Mouse (Mus musculus) Patski (cell line): ENCODE data around the gene Dhx58. TPM values are rescaled to one million over a fixed set of nuclear protein-coding genes. Genes with fewer than 3 reads are reported as not detected.
A peak's percentile ranks its signal among the peaks of the same experiment; 100 is the strongest.

Experiments used
- ATAC-seq: fragments of 100-300 bp; one replicate; pipeline ENCODE4 v1.8.0; 2021
- CTCF ChIA-PET: fragments of 350-600 bp; sonication (Branson Sonifier 250); formaldehyde crosslinking; loops from one replicate; lab custom pipeline; 2022; ENCODE audit warnings: inconsistent platforms; lab: Charles Lee
- POLR2A ChIA-PET: fragments of 350-600 bp; sonication (Branson Sonifier 250); formaldehyde crosslinking; loops from one replicate; lab custom pipeline; 2022; ENCODE audit warnings: antibody characterized with exemption, inconsistent platforms; lab: Charles Lee
- DNase-seq: peaks from one replicate; pipeline ENCODE4 v3.0.0-alpha.2; 2011; ENCODE audit warnings: low read depth, low spot score
- H3K27me3 ChIP-seq: fragments of 371-371 bp; one replicate; pipeline ENCODE4 v1.5.1; 2021
- CTCF ChIP-seq: fragments of 100-300 bp; IDR thresholded peaks from one replicate; pipeline ENCODE4 v1.5.1; 2021
- in situ Hi-C: fragments of 300-500 bp; cut with MboI; formaldehyde crosslinking; loops from 3 replicates; pipeline ENCODE4 v1.11.1; 2018; ENCODE audit warnings: low pct_unique_long_range_greater_than_20kb, mixed read lengths
- polyA plus RNA-seq: library from polyadenylated mRNA; unstranded; gene quantifications from one replicate; pipeline ENCODE4 v1.2.3, GENCODE M21; 2021

The Dhx58 gene
- polyA plus RNA-seq, 1 experiment from 2014 or later, result 1.5 TPM

GRCm38 (mm10) chr11:100702906-100703305 is 1.2 kb downstream of the Dhx58 start:
- no peak for ATAC-seq

GRCm38 (mm10) chr11:100702081-100702851 is 1.8 kb downstream of the Dhx58 start:
- DNase-seq (peak; percentile 53), ATAC-seq (no peak)
- ChIA-PET CTCF (interaction anchor here (1.2 to 2.1 kb wide), 5 partner anchors 10 to 344 kb away, joined by 3 to 5 read pairs (median 5); partner anchors contain the start of genes Dnajc7 and Kat2a), POLR2A (no interaction called here)
- H3K27me3 ChIP-seq, result no peaks in the 10 kb centered on the region
- in situ Hi-C loops, result no loop called here
- no peak for TF ChIP-seq CTCF

More at GRCm38 (mm10) chr11:100702906-100703305, 1.2 kb downstream of the Dhx58 start:
- DNase-seq, result no peak
- no peaks in the 10 kb centered on the region for H3K27me3 ChIP-seq
- in situ Hi-C loops, result no loop called here
- no peak for TF ChIP-seq CTCF
- POLR2A ChIA-PET, result no interaction called here
- CTCF ChIA-PET, result interaction anchor here (1.3 to 2.1 kb wide), 5 partner anchors 9 to 345 kb away, joined by 3 to 5 read pairs (median 5); partner anchors contain the start of gene Kat2a

- ATAC-seq (no peak), DNase-seq (no peak)
- TF ChIP-seq CTCF, result no peak
- no peaks in the 10 kb centered on the region for H3K27me3 ChIP-seq
- in situ Hi-C loops, result no loop called here
- POLR2A ChIA-PET, result no interaction called here
- CTCF ChIA-PET, result interaction anchor here (0.9 to 1.2 kb wide), 2 partner anchors 74 to 81 kb away, joined by 3 read pairs; partner anchors contain the start of gene Dnajc7
These were observed 2.8 kb downstream of the Dhx58 start for GRCm38 (mm10) chr11:100701301-100701700.

- no peak for DNase-seq
- in situ Hi-C loops, result no loop called here
- no peak for TF ChIP-seq CTCF
- ChIA-PET CTCF (interaction anchor here (0.9 kb wide), 1 partner anchor 74 kb away, joined by 3 read pairs; no protein-coding TSS in a partner anchor), POLR2A (interaction anchor here (1.1 kb wide), 1 partner anchor 11 kb away, joined by 3 read pairs; no protein-coding TSS in a partner anchor)
- no peak for ATAC-seq
- no peaks in the 10 kb centered on the region for H3K27me3 ChIP-seq
These were observed 3.4 kb downstream of the Dhx58 start for GRCm38 (mm10) chr11:100700710-100701109.

GRCm38 (mm10) chr11:100697921-100698320 is 6.2 kb downstream of the Dhx58 start:
- DNase-seq, result no peak
- TF ChIP-seq CTCF, result no peak
- ChIA-PET CTCF (no interaction called here), POLR2A (no interaction called here)
- ATAC-seq, result no peak
- no peaks in the 10 kb centered on the region for H3K27me3 ChIP-seq
- in situ Hi-C loops, result loop anchor here (5.0 kb wide), 3 partner anchors 76 to 276 kb away; partner anchors contain the start of genes Cnp and Dnajc7

GRCm38 (mm10) chr11:100694926-100695325 is 9.1 kb downstream of the Dhx58 start:
- ATAC-seq, result no peak
- H3K27me3 ChIP-seq, result peaks cover 5% of the 10 kb centered on the region
- no peak for DNase-seq
- CTCF ChIA-PET, result interaction anchor here (0.9 to 1.1 kb wide), 4 partner anchors 35 to 125 kb away, joined by 3 to 5 read pairs (median 4); no protein-coding TSS in a partner anchor
- in situ Hi-C loops, result loop anchor here (5.0 kb wide), 3 partner anchors 73 to 273 kb away; partner anchors contain the start of genes Cnp and Dnajc7
- POLR2A ChIA-PET, result no interaction called here
- TF ChIP-seq CTCF, result peak; percentile 96

GRCm38 (mm10) chr11:100693154-100693553 is 10.9 kb downstream of the Dhx58 start:
- in situ Hi-C loops, result no loop called here
- TF ChIP-seq CTCF, result no peak
- H3K27me3 ChIP-seq, result peaks cover 5% of the 10 kb centered on the region
- ATAC-seq (no peak), DNase-seq (no peak)
- ChIA-PET POLR2A (no interaction called here), CTCF (interaction anchor here (0.9 kb wide), 1 partner anchor 67 kb away, joined by 3 read pairs; no protein-coding TSS in a partner anchor)

GRCm38 (mm10) chr11:100692164-100692616 is 11.9 kb downstream of the Dhx58 start, which contains the start of gene Zfp385c:
Gene Zfp385c (minus strand): TSS chr11:100692455.
- in situ Hi-C loops, result no loop called here
- TF ChIP-seq CTCF, result no peak
- ChIA-PET CTCF (no interaction called here), POLR2A (no interaction called here)
- H3K27me3 ChIP-seq, result peaks cover 5% of the 10 kb centered on the region
- ATAC-seq (no peak), DNase-seq (no peak)

- TF ChIP-seq CTCF, result no peak
- ATAC-seq, result no peak
- CTCF ChIA-PET, result no interaction called here
- POLR2A ChIA-PET, result no interaction called here
- peaks cover 5% of the 10 kb centered on the region for H3K27me3 ChIP-seq
- in situ Hi-C loops, result no loop called here
- no peak for DNase-seq
These were observed 13.7 kb downstream of the Dhx58 start for GRCm38 (mm10) chr11:100690389-100690788.

GRCm38 (mm10) chr11:100688443-100688842 is 15.6 kb downstream of the Dhx58 start:
- ChIA-PET CTCF (no interaction called here), POLR2A (no interaction called here)
- no peak for ATAC-seq
- no peak for DNase-seq
- H3K27me3 ChIP-seq, result peaks cover 11% of the 10 kb centered on the region
- no peak for TF ChIP-seq CTCF
- in situ Hi-C loops, result no loop called here

GRCm38 (mm10) chr11:100687265-100687664 is 16.8 kb downstream of the Dhx58 start:
- ATAC-seq, result no peak
- POLR2A ChIA-PET, result no interaction called here
- CTCF ChIA-PET, result no interaction called here
- TF ChIP-seq CTCF, result no peak
- no peak for DNase-seq
- in situ Hi-C loops, result no loop called here
- H3K27me3 ChIP-seq, result peaks cover 11% of the 10 kb centered on the region
